Mouse (Mus musculus) megakaryocyte, embryonic 14.5 days (primary cell): ENCODE measurements at regions not wholly inside any gene's neighbourhood (a gene's known extent, or its start where the extent isn't known, plus 50 kb on each side); places are given as distances from the start of the nearest gene placed in this dataset.

Experiments
- FLI1 ChIP-seq: IDR thresholded peaks from 2 replicates; pipeline ENCODE4 v1.6.1; 2012; ENCODE audit warnings: low read length, inconsistent platforms, mixed read lengths
- GATA1 ChIP-seq: IDR thresholded peaks from 3 replicates; pipeline ENCODE4 v1.6.1; 2012; ENCODE audit warnings: mixed read lengths, low read length, inconsistent platforms, borderline replicate concordance

DNA sequence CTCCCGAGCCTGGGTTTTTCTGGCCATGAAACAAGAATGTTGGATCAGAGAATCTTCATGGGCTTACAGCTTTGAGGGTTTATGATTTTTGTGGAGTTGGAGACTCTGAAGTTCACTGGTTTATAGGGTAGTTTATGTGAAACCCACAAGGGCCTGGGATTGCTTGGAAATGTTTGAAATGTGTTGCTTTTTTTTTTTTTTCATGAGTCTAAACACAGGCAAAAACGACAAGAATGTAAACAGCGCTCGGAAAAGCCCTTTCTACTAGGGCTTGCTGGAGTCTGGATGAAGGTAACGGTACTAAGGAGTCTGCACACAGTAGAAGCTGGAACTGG, 55.0 kb upstream of the Cxcl14 start:
- TF ChIP-seq GATA1, result no peak
- no peak for TF ChIP-seq FLI1
